Mouse (Mus musculus): ENCODE measurements around the gene Cd72. TPM values are rescaled to one million over a fixed set of nuclear protein-coding genes. Genes with fewer than 3 reads are reported as not detected.

The Cd72 gene
- polyA plus RNA-seq, 1 experiment = 0.84 TPM

DNA sequence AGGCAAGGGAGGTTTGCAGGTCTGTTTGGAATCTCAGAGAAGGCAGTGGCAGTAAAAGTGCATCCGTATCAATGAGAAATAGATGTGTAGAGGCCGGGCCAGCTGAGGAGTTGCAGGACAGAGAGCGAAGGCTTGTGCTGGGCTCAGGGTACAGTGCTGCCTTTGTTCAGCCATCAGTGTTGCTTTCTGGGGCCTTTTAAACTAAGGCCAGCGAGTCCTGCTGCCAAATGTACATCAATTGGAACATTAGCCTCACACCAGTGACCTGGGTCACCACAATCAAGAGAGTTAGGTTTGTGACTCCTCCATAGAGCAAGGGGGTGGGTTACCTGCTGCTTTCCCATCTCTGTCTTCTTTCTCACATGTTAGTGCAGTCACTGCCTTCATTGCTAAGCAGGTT is 56.4 kb downstream of the Cd72 start:
- DNase-seq = no peak
- H3K27me3 ChIP-seq (ENCODE audit: control insufficient read depth, insufficient read depth, low read length) = no peaks in the 10 kb centered on the region
- WGBS = 70% methylated on average over 4 of the region's 4 CpGs

More for the DNA sequence above, 56.4 kb downstream of the Cd72 start:
- TF ChIP-seq POLR2A (IDR thresholded peaks at IDR 0.05; ENCODE audit: borderline replicate concordance, insufficient read depth, low read length) (no peak), CTCF (IDR thresholded peaks at IDR 0.05; ENCODE audit: borderline replicate concordance, insufficient read depth, low read depth, low read length) (no peak)
- Histone ChIP-seq H3K4me1 (ENCODE audit: control insufficient read depth, insufficient read depth, low read length) (peaks cover 33% of the 10 kb centered on the region), H3K27ac (ENCODE audit: insufficient read depth, low read length) (peak overlapping the region; percentile 52), H3K4me3 (replicated peaks; ENCODE audit: insufficient read depth, low read depth, low read length) (no peak overlapping the region)

Other genes starting within 250 kb of the Cd72 start
- 1.0 and 1.4 TPM in 2 replicates for gene Atp8b5, start 187.5 kb downstream of the Cd72 start, polyA plus RNA-seq (2012; rRNA removed)
- gene Rusc2, start 72.6 kb downstream of the Cd72 start, polyA plus RNA-seq (2012; rRNA removed) = 63.0 and 65.8 TPM in 2 replicates
- 0.87 and 2.0 TPM in 2 replicates for gene Fam166b, start 25.5 kb downstream of the Cd72 start, polyA plus RNA-seq (2012; rRNA removed)
- 51.2 and 56.3 TPM in 2 replicates for gene Tesk1, start 12.7 kb downstream of the Cd72 start, polyA plus RNA-seq (2012; rRNA removed)
- not detected in 2 replicates for gene Sit1, start 29.1 kb upstream of the Cd72 start, polyA plus RNA-seq (2012; rRNA removed)
- gene Ccdc107, start 38.3 kb upstream of the Cd72 start, polyA plus RNA-seq (2012; rRNA removed) = 133 and 137 TPM in 2 replicates
- gene Arhgef39, start 45.1 kb upstream of the Cd72 start, polyA plus RNA-seq (2012; rRNA removed) = 2.8 and 3.2 TPM in 2 replicates
- gene Car9, start 52.3 kb upstream of the Cd72 start, polyA plus RNA-seq (2012; rRNA removed) = 15.8 and 17.7 TPM in 2 replicates
- gene Tpm2, start 69.1 kb upstream of the Cd72 start, polyA plus RNA-seq (2012; rRNA removed) = 18.0 and 21.1 TPM in 2 replicates
- gene Creb3, start 107.7 kb upstream of the Cd72 start, polyA plus RNA-seq (2012; rRNA removed) = 70.4 and 71.2 TPM in 2 replicates
- gene Tln1, start 108.1 kb upstream of the Cd72 start, polyA plus RNA-seq (2012; rRNA removed) = 48.8 and 53.9 TPM in 2 replicates
- 30.3 and 39.2 TPM in 2 replicates for gene Rgp1, start 124.1 kb upstream of the Cd72 start, polyA plus RNA-seq (2012; rRNA removed)
- gene Gba2, start 124.2 kb upstream of the Cd72 start, polyA plus RNA-seq (2012; rRNA removed) = 79.8 and 80.0 TPM in 2 replicates
- not detected in 2 replicates for gene Msmp, start 129.9 kb upstream of the Cd72 start, polyA plus RNA-seq (2012; rRNA removed)
- gene Npr2, start 177.3 kb upstream of the Cd72 start, polyA plus RNA-seq (2012; rRNA removed) = 140 and 145 TPM in 2 replicates
- gene Spag8, start 199.0 kb upstream of the Cd72 start, polyA plus RNA-seq (2012; rRNA removed) = 3.8 and 5.7 TPM in 2 replicates
- gene Hint2, start 201.8 kb upstream of the Cd72 start, polyA plus RNA-seq (2012; rRNA removed) = 94.3 and 99.6 TPM in 2 replicates
- gene Tmem8b, start 214.3 kb upstream of the Cd72 start, polyA plus RNA-seq (2012; rRNA removed) = 21.2 and 21.8 TPM in 2 replicates
- gene Fam221b, start 214.5 kb upstream of the Cd72 start, polyA plus RNA-seq (2012; rRNA removed) = 0.77 and 1.0 TPM in 2 replicates
- not detected in 2 replicates for gene Olfr70, start 246.2 kb upstream of the Cd72 start, polyA plus RNA-seq (2012; rRNA removed)

Data from cerebellum, adult 2 months (tissue).